Mouse (Mus musculus): ENCODE measurements around the gene Atp1b2. TPM values are rescaled to one million over a fixed set of nuclear protein-coding genes. Genes with fewer than 3 reads are reported as not detected.
A peak's percentile ranks its signal among the peaks of the same experiment; 100 is the strongest.

Gene Atp1b2
- polyA plus RNA-seq, 1 experiment from 2014 or later: 22.0 TPM

GRCm38 (mm10) chr11:69559851-69560765 lies 45.6 kb downstream of the Atp1b2 start, which contains the start of gene Efnb3:
Gene Efnb3, minus strand, starts transcription at chr11:69560205.
- DNase-seq (ENCODE audit: low spot score) (peak; percentile 85), ATAC-seq (peak; percentile 70)
- peak within 1 kb of the TSS; percentile 79 for H3K4me2 ChIP-seq (ENCODE audit: low read length)
- 1% methylated on average over 49 of the region's 59 CpGs for WGBS
- H3K4me3 ChIP-seq (ENCODE audit: low read depth, low read length): peak within 1 kb of the TSS; percentile 65
- peak within 1 kb of the TSS; percentile 93 for H3K9ac ChIP-seq (ENCODE audit: low read length)
- H3K9me3 ChIP-seq (replicated peaks; ENCODE audit: control insufficient read depth, low read length): no peaks in the 10 kb centered on the region
- peaks cover 42% of the 10 kb centered on the region for H3K4me1 ChIP-seq (ENCODE audit: control insufficient read depth, insufficient read depth, low read length)
- H3K27me3 ChIP-seq (replicated peaks; ENCODE audit: control insufficient read depth, insufficient read depth, low read length): no peaks in the 10 kb centered on the region
- H3K27ac ChIP-seq (ENCODE audit: low read depth, low read length): peak within 1 kb of the TSS; percentile 83
- peaks cover 20% of the 10 kb centered on the region for H3K36me3 ChIP-seq (ENCODE audit: control insufficient read depth, insufficient read depth, low read length)

DNA sequence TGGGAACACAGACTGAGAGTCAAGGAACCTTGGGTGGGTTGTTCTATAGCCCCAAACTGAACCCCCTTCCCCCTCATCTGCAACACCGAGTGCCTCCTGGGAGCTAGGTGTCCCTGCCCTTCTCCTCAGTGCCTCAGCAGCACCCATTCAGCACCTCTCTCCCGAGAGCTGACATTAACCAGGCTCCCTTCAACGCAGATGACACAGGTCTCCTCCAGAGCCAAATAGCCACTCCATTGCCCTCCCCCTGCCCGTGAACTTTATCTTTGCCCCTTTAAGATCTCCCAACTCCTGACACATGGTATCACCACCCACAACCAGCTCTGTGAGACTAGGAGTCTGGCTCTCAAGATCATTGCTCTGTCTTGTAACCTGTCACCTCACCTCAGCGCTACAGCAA lies 46.6 kb downstream of the Atp1b2 start:
- ATAC-seq (no peak), DNase-seq (ENCODE audit: low spot score) (no peak)
- H3K27me3 ChIP-seq (replicated peaks; ENCODE audit: control insufficient read depth, insufficient read depth, low read length): no peaks in the 10 kb centered on the region
- no peaks in the 10 kb centered on the region for H3K9me3 ChIP-seq (replicated peaks; ENCODE audit: control insufficient read depth, low read length)
- H3K4me2 ChIP-seq (ENCODE audit: low read length): peak overlapping the region; percentile 79
- peaks cover 46% of the 10 kb centered on the region for H3K4me1 ChIP-seq (ENCODE audit: control insufficient read depth, insufficient read depth, low read length)
- H3K9ac ChIP-seq (ENCODE audit: low read length): peak overlapping the region; percentile 93
- peak overlapping the region; percentile 65 for H3K4me3 ChIP-seq (ENCODE audit: low read depth, low read length)
- WGBS: 22% methylated on average over 5 of the region's 5 CpGs
- peaks cover 24% of the 10 kb centered on the region for H3K36me3 ChIP-seq (ENCODE audit: control insufficient read depth, insufficient read depth, low read length)
- H3K27ac ChIP-seq (ENCODE audit: low read depth, low read length): 0 out of 2 replicates have a peak overlapping the region, but pooled peaks have one; percentile 83

DNA sequence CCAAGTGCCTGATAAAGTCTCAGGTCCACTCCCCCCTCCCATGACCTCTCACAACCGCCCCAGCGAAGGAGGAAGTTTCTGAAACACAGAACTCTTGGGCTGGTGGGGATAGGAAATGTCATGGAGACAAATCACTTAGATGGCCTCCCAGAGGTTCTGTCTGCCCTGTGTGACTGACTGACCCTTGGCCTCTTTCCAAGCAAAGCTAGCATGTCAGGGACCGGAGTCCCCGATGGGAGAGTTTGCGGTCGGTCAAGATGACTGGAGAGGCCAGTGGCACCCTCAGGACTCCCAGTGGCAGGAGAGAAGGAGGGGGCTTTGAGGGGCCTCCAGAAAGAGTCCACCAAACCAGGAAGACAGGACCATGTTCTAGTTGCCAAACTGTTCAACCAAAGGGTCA lies 47.0 kb downstream of the Atp1b2 start:
- Histone ChIP-seq H3K9ac (ENCODE audit: low read length) (peak overlapping the region; percentile 93), H3K36me3 (ENCODE audit: control insufficient read depth, insufficient read depth, low read length) (peaks cover 25% of the 10 kb centered on the region), H3K4me3 (ENCODE audit: low read depth, low read length) (peak overlapping the region; percentile 65), H3K27ac (ENCODE audit: low read depth, low read length) (0 out of 2 replicates have a peak overlapping the region, but pooled peaks have one; percentile 83), H3K27me3 (replicated peaks; ENCODE audit: control insufficient read depth, insufficient read depth, low read length) (no peaks in the 10 kb centered on the region), H3K4me2 (ENCODE audit: low read length) (peak overlapping the region; percentile 79), H3K4me1 (ENCODE audit: control insufficient read depth, insufficient read depth, low read length) (peaks cover 48% of the 10 kb centered on the region), H3K9me3 (replicated peaks; ENCODE audit: control insufficient read depth, low read length) (no peaks in the 10 kb centered on the region)
- no peak for DNase-seq (ENCODE audit: low spot score)
- no peak for ATAC-seq
- 71% methylated on average over 6 of the region's 6 CpGs for WGBS

DNA sequence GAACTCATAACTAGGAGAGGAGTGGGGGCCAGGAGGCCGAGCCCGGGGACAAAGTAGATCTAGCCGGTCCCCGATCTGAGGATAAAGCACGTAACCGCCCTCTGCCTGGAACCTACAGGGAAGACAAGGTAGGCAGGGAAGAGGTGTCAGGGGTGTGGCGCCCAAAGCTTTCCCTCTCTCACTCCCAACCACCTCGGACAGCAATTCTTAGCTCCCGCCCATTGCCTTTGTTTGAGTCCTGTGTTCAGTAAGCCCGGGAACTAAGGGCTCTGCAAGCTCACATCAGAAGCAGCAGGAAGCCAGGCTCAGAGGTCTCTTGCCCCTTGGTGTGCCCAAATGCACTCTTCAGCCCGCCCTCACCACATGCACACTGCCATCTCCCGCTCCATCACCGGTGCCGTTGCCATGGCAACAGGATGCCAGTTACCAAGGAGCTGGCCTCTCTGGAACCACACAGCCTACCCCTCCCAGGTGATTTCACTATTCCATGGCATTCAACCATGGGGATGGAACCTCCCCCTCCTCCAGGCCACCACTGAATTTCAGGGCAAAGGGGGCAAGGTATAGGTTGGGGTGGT lies 48.3 kb downstream of the Atp1b2 start:
- Histone ChIP-seq H3K4me3 (ENCODE audit: low read depth, low read length) (peak overlapping the region; percentile 65), H3K36me3 (ENCODE audit: control insufficient read depth, insufficient read depth, low read length) (peaks cover 13% of the 10 kb centered on the region), H3K4me1 (ENCODE audit: control insufficient read depth, insufficient read depth, low read length) (peaks cover 60% of the 10 kb centered on the region), H3K4me2 (ENCODE audit: low read length) (peak overlapping the region; percentile 79), H3K9ac (ENCODE audit: low read length) (peak overlapping the region; percentile 51), H3K27me3 (replicated peaks; ENCODE audit: control insufficient read depth, insufficient read depth, low read length) (no peaks in the 10 kb centered on the region), H3K27ac (ENCODE audit: low read depth, low read length) (peak overlapping the region; percentile 76), H3K9me3 (replicated peaks; ENCODE audit: control insufficient read depth, low read length) (no peaks in the 10 kb centered on the region)
- WGBS: 9% methylated on average over 14 of the region's 14 CpGs
- DNase-seq (ENCODE audit: low spot score) (peak; percentile 87), ATAC-seq (no peak)

DNA sequence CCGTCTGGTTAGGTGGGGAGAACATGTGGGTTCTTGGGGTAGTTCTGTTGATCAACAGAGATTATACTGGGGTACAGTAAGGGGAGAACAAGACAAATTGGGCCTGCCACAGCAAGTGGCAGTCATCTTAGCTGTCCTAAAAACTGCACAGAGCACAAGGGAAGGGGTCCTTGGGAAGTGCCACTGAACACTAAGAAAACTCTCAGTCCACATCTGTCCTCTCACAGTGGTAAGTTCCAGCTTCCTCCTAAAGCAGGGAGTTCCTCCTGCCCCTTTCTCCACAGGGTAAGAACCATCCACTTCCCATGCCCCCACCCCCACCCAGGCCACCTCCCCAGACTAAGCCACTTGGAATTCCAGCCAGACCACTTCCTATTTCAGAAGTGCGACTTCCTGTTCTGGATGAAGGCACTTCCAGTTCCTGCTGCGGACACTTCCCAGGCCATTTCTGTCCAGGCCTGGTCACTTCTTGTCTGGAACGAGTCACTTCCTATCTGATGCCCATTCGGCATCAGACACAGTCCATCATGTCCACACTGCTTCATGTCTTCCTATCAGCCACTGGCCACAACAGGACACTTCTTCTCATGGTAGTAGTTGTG lies 51.1 kb downstream of the Atp1b2 start:
- DNase-seq (ENCODE audit: low spot score) (no peak), ATAC-seq (no peak)
- WGBS: 90% methylated on average over 5 of the region's 5 CpGs
- H3K27me3 ChIP-seq (replicated peaks; ENCODE audit: control insufficient read depth, insufficient read depth, low read length): no peaks in the 10 kb centered on the region
- H3K27ac ChIP-seq (ENCODE audit: low read depth, low read length): no peak overlapping the region
- H3K9me3 ChIP-seq (replicated peaks; ENCODE audit: control insufficient read depth, low read length): no peaks in the 10 kb centered on the region
- H3K4me2 ChIP-seq (ENCODE audit: low read length): no peak overlapping the region
- 0 out of 2 replicates have a peak, but pooled peaks cover 7% of the 10 kb centered on the region for H3K36me3 ChIP-seq (ENCODE audit: control insufficient read depth, insufficient read depth, low read length)
- H3K9ac ChIP-seq (ENCODE audit: low read length): no peak overlapping the region
- no peak overlapping the region for H3K4me3 ChIP-seq (ENCODE audit: low read depth, low read length)
- H3K4me1 ChIP-seq (ENCODE audit: control insufficient read depth, insufficient read depth, low read length): peaks cover 48% of the 10 kb centered on the region

GRCm38 (mm10) chr11:69553341-69553721 lies 52.4 kb downstream of the Atp1b2 start:
- H3K4me2 ChIP-seq (ENCODE audit: low read length): peak overlapping the region; percentile 45
- 0 out of 2 replicates have a peak, but pooled peaks cover 7% of the 10 kb centered on the region for H3K36me3 ChIP-seq (ENCODE audit: control insufficient read depth, insufficient read depth, low read length)
- peak overlapping the region; percentile 94 for H3K27ac ChIP-seq (ENCODE audit: low read depth, low read length)
- no peak for DNase-seq (ENCODE audit: low spot score)
- ATAC-seq: peak; percentile 8; the same call in 1 of the 2 replicates
- no peaks in the 10 kb centered on the region for H3K27me3 ChIP-seq (replicated peaks; ENCODE audit: control insufficient read depth, insufficient read depth, low read length)
- H3K9ac ChIP-seq (ENCODE audit: low read length): peak overlapping the region; percentile 49; the same call in 1 of the 2 replicates
- H3K4me3 ChIP-seq (ENCODE audit: low read depth, low read length): 0 out of 2 replicates have a peak overlapping the region, but pooled peaks have one; percentile 1
- no peaks in the 10 kb centered on the region for H3K9me3 ChIP-seq (replicated peaks; ENCODE audit: control insufficient read depth, low read length)
- 5% methylated on average over 2 of the region's 2 CpGs for WGBS
- peaks cover 54% of the 10 kb centered on the region for H3K4me1 ChIP-seq (ENCODE audit: control insufficient read depth, insufficient read depth, low read length)

- Histone ChIP-seq H3K27me3 (replicated peaks; ENCODE audit: control insufficient read depth, insufficient read depth, low read length) (no peaks in the 10 kb centered on the region), H3K9ac (ENCODE audit: low read length) (peak overlapping the region; percentile 49; the same call in 1 of the 2 replicates), H3K36me3 (ENCODE audit: control insufficient read depth, insufficient read depth, low read length) (0 out of 2 replicates have a peak, but pooled peaks cover 7% of the 10 kb centered on the region), H3K9me3 (replicated peaks; ENCODE audit: control insufficient read depth, low read length) (no peaks in the 10 kb centered on the region), H3K27ac (ENCODE audit: low read depth, low read length) (peak overlapping the region; percentile 94), H3K4me1 (ENCODE audit: control insufficient read depth, insufficient read depth, low read length) (peaks cover 52% of the 10 kb centered on the region), H3K4me2 (ENCODE audit: low read length) (peak overlapping the region; percentile 45), H3K4me3 (ENCODE audit: low read depth, low read length) (0 out of 2 replicates have a peak overlapping the region, but pooled peaks have one; percentile 1)
- DNase-seq (ENCODE audit: low spot score) (peak; percentile 94), ATAC-seq (peak; percentile 88)
- 11% methylated on average over 14 of the region's 14 CpGs for WGBS
These were observed 53.0 kb downstream of the Atp1b2 start for GRCm38 (mm10) chr11:69552622-69553340.

- no peaks in the 10 kb centered on the region for H3K9me3 ChIP-seq (replicated peaks; ENCODE audit: control insufficient read depth, low read length)
- H3K4me1 ChIP-seq (ENCODE audit: control insufficient read depth, insufficient read depth, low read length): peaks cover 56% of the 10 kb centered on the region
- no peak overlapping the region for H3K27ac ChIP-seq (ENCODE audit: low read depth, low read length)
- 0 out of 2 replicates have a peak, but pooled peaks cover 7% of the 10 kb centered on the region for H3K36me3 ChIP-seq (ENCODE audit: control insufficient read depth, insufficient read depth, low read length)
- DNase-seq (ENCODE audit: low spot score): no peak
- ATAC-seq: no peak
- WGBS: 55% methylated on average over 4 of the region's 4 CpGs
- no peaks in the 10 kb centered on the region for H3K27me3 ChIP-seq (replicated peaks; ENCODE audit: control insufficient read depth, insufficient read depth, low read length)
- no peak overlapping the region for H3K4me3 ChIP-seq (ENCODE audit: low read depth, low read length)
- H3K9ac ChIP-seq (ENCODE audit: low read length): no peak overlapping the region
- no peak overlapping the region for H3K4me2 ChIP-seq (ENCODE audit: low read length)
These were observed 54.4 kb downstream of the Atp1b2 start for GRCm38 (mm10) chr11:69551310-69551709.
